ENCODE assay signal across 8 mouse cellular contexts in genomic region chr11:6026361-6026760, GRCm38 (mm10). TPM values are rescaled to one million over a fixed set of nuclear protein-coding genes. Genes with fewer than 3 reads are reported as not detected.
A peak's percentile ranks its signal among the peaks of the same experiment; 100 is the strongest.
DNase-seq lines count a peak whose midpoint lies in the region; ATAC-seq and TF ChIP-seq lines count a peak whose summit lies in the region.

No protein-coding gene starts in this region.

- no peaks in the 10 kb centered on the region for H3K4me1 ChIP-seq in midbrain, postnatal 0 days (ENCODE audit: insufficient read depth, low read length)
- H3K4me1 ChIP-seq in midbrain, embryonic 15.5 days = no peaks in the 10 kb centered on the region

- H3K36me3 ChIP-seq in midbrain, postnatal 0 days (ENCODE audit: insufficient read depth, low read length) = peaks cover 13% of the 10 kb centered on the region
- no peaks in the 10 kb centered on the region for H3K36me3 ChIP-seq in midbrain, embryonic 15.5 days (replicated peaks)

- H3K4me2 ChIP-seq in midbrain, postnatal 0 days (ENCODE audit: low read depth, low read length, poor library complexity, severe bottlenecking) = no peak overlapping the region
- no peak overlapping the region for H3K4me2 ChIP-seq in midbrain, embryonic 15.5 days

- TF ChIP-seq CTCF in midbrain, postnatal 0 days (IDR thresholded peaks at IDR 0.05) = peak; percentile 72
- TF ChIP-seq CTCF in brain, embryonic 14.5 days (IDR thresholded peaks at IDR 0.05; ENCODE audit: borderline replicate concordance, extremely low read depth, insufficient read depth, insufficient read length) = peak; percentile 60; the same call in 1 of the 2 replicates

- TF ChIP-seq POLR2A in brain, embryonic 14.5 days (IDR thresholded peaks at IDR 0.05; ENCODE audit: borderline replicate concordance, extremely low read depth, insufficient read depth, insufficient read length, poor library complexity, severe bottlenecking) = no peak

- DNase-seq in gastrocnemius, adult 18-20 months (ENCODE audit: low spot score) = peak; percentile 69
- no peak for DNase-seq in gastrocnemius, postnatal 4 days (ENCODE audit: low spot score in 2 of 2)
- peak; percentile 76 for DNase-seq in midbrain, postnatal 0 days (ENCODE audit: low spot score)
- DNase-seq in brain, embryonic 14.5 days (ENCODE audit: low read depth) = peak; percentile 60
- peak; percentile 76 for DNase-seq in induced T-regulatory cell, adult 2 months (ENCODE audit: low read depth)
- DNase-seq in retina, postnatal 1 day = peak; percentile 55

- H3K9ac ChIP-seq in midbrain, postnatal 0 days (replicated peaks; ENCODE audit: low read length, poor library complexity, severe bottlenecking) = no peak overlapping the region
- no peak overlapping the region for H3K9ac ChIP-seq in midbrain, embryonic 15.5 days

- H3K27me3 ChIP-seq in midbrain, postnatal 0 days (ENCODE audit: insufficient read depth, low read length) = no peaks in the 10 kb centered on the region
- H3K27me3 ChIP-seq in midbrain, embryonic 15.5 days (replicated peaks) = no peaks in the 10 kb centered on the region

- H3K27ac ChIP-seq in midbrain, postnatal 0 days (ENCODE audit: low read depth, low read length) = no peak overlapping the region
- H3K27ac ChIP-seq in midbrain, embryonic 15.5 days = no peak overlapping the region

- H3K4me3 ChIP-seq in midbrain, postnatal 0 days (ENCODE audit: low read depth, low read length) = no peak overlapping the region
- H3K4me3 ChIP-seq in midbrain, embryonic 15.5 days = no peak overlapping the region

- H3K9me3 ChIP-seq in midbrain, postnatal 0 days (ENCODE audit: low read length) = no peaks in the 10 kb centered on the region
- no peaks in the 10 kb centered on the region for H3K9me3 ChIP-seq in midbrain, embryonic 15.5 days

- WGBS in midbrain, postnatal 0 days = 75% methylated on average over 1 of the region's 1 CpGs
- WGBS in midbrain, embryonic 15.5 days = 71% methylated on average over 1 of the region's 1 CpGs

- no peak; the same call in 1 of the 2 replicates for ATAC-seq in midbrain, postnatal 0 days (ENCODE audit: low FRiP score)
- no peak for ATAC-seq in midbrain, embryonic 15.5 days (replicated peaks)
- ATAC-seq in inflammation-experienced regulatory T-cells, adult 6 months = no peak

RNA-seq across cellular contexts. Expression of gene Camk2b, which starts 39.8 kb away (rescaled TPM):
- total RNA-seq in gastrocnemius, adult 18-20 months (2021) = 100 to 1,000 TPM; 149 to 185 TPM
- total RNA-seq in gastrocnemius, postnatal 4 days (2021) = 100 to 1,000 TPM; 190 to 199 TPM
- 195 and 225 TPM in 2 replicates for total RNA-seq in midbrain, postnatal 0 days (2014; rRNA removed)
- polyA plus RNA-seq in midbrain, postnatal 0 days (2015; fragmentation: Nextera tagmentation; extraction: Ambion mirVana) = 199 and 208 TPM in 2 replicates
- polyA plus RNA-seq in midbrain, embryonic 15.5 days (2015; fragmentation: Nextera tagmentation; extraction: Ambion mirVana) = 134 and 147 TPM in 2 replicates
- polyA plus RNA-seq in brain, embryonic 14.5 days (2012; rRNA removed) = 87.5 and 126 TPM in 2 replicates
- 10 to 100 TPM in 2 of 3 experiments, 1 to 10 TPM in 1; 5.3 to 16.7 (median 11.0) TPM for polyA plus RNA-seq in inflammation-experienced regulatory T-cells, adult 6 months (2017; shearing (Covaris generic))

Comparison
In these comparisons a context has a peak if more than half of its experiments do, and no peak if none do; other contexts are left out.
1. DNase-seq: peak in gastrocnemius, adult 18-20 months (single experiment), midbrain, postnatal 0 days (single experiment), brain, embryonic 14.5 days (single experiment), induced T-regulatory cell, adult 2 months (single experiment) and retina, postnatal 1 day (single experiment); none in gastrocnemius, postnatal 4 days (0 of 2).